Mouse (Mus musculus) olfactory bulb, adult 2 months (tissue): Measurements from ENCODE around the gene Ceacam10. TPM values are rescaled to one million over a fixed set of nuclear protein-coding genes. Genes with fewer than 3 reads are reported as not detected.

Experiments used
- H3K27ac ChIP-seq: fragments of 200-500 bp; 2 replicates; pipeline ENCODE4 v1.5.1; 2012; ENCODE audit warnings: low read depth, low read length; ENCODE audit not compliant: insufficient read depth
- H3K4me1 ChIP-seq: fragments of 200-500 bp; 2 replicates; pipeline ENCODE4 v1.6.1; 2012; ENCODE audit warnings: low read length; ENCODE audit not compliant: control insufficient read depth, insufficient read depth
- H3K4me3 ChIP-seq: fragments of 200-500 bp; 2 replicates; pipeline ENCODE4 v1.5.1; 2012; ENCODE audit warnings: mild to moderate bottlenecking, low read depth, low read length, moderate library complexity; ENCODE audit not compliant: insufficient read depth
- CTCF ChIP-seq: fragments of 200-500 bp; IDR thresholded peaks from 2 replicates; pipeline ENCODE4 v1.5.1; 2012; ENCODE audit warnings: low read depth, mild to moderate bottlenecking, low read length, moderate library complexity; ENCODE audit not compliant: insufficient read depth
- POLR2A ChIP-seq: fragments of 200-500 bp; IDR thresholded peaks from 2 replicates; pipeline ENCODE4 v1.6.1; 2012; ENCODE audit warnings: mild to moderate bottlenecking, low read depth, low read length, moderate library complexity; ENCODE audit not compliant: insufficient read depth
- WGBS: fragments of 180-500 bp; shearing (Covaris S2); methylation state at CpG from one replicate; pipeline ENCODE4 v1.1.7; 2018; 5-methylcytosine and 5-hydroxymethylcytosine counted together
- polyA plus RNA-seq: library from polyadenylated mRNA; stranded (reverse); fragments of >200 nt; gene quantifications from 2 replicates; pipeline ENCODE4 v1.2.4, GENCODE M21; 2012; ENCODE audit warnings: low replicate concordance; ENCODE audit not compliant: missing spikeins, insufficient read depth, insufficient read length

The Ceacam10 gene
- polyA plus RNA-seq, 1 experiment: not detected

DNA sequence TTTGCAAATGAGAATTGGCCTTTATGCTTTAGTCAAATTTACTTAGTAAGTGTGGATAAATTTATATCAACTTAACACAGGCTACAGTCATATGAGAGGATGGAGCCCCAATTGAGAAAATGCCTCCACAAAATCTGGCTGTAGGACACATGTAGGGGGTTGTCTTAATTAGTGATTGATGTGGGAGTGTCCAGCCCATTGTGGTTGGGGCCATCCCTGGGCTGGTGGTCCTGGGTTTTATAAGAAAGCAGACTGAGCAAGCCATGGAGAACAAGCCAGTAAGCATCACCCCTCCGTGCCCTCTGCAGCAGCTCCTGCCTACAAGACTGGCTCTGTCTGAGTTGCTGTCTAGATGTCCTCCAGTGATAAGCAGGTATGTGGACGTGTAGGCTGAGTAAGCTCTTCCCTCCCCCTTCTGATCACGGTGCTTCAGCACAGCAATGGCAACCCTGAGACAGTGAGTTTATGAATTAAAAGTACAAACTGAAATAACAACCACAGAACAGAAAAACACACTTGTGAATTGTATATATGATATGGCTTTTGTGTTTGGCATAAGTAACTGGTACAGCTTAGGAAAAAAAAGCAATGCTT lies 3.0 kb upstream of the Ceacam10 start:
- 38% methylated on average over 3 of the region's 3 CpGs for WGBS
- H3K4me1 ChIP-seq: no peaks in the 10 kb centered on the region; the same call in 1 of the 2 replicates
- no peak for TF ChIP-seq POLR2A
- no peak for TF ChIP-seq CTCF
- H3K27ac ChIP-seq: no peak overlapping the region
- no peak overlapping the region for H3K4me3 ChIP-seq

DNA sequence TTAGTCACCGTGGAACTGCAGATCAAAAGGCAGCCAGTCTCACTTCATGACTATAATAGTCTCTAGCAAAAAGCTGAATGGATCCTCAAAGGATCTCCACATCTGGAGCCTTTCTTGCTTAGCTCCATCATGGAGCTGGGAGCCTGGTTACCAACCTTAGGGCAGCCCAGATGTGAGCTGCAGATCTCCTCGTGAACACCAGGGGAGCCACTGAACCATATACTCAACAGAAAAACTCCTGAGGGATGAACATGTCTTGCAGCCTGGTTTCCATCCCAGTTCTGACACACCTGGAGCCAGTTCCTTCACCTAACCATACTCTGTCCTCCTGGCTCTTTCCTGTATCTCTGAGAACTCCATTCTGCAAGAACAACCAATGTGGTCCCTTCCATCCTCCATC lies 861 bp upstream of the Ceacam10 start:
- TF ChIP-seq CTCF (no peak), POLR2A (no peak)
- Histone ChIP-seq H3K4me3 (no peak overlapping the region), H3K4me1 (no peaks in the 10 kb centered on the region; the same call in 1 of the 2 replicates), H3K27ac (no peak overlapping the region)
- WGBS: 72% methylated on average over 2 of the region's 2 CpGs

DNA sequence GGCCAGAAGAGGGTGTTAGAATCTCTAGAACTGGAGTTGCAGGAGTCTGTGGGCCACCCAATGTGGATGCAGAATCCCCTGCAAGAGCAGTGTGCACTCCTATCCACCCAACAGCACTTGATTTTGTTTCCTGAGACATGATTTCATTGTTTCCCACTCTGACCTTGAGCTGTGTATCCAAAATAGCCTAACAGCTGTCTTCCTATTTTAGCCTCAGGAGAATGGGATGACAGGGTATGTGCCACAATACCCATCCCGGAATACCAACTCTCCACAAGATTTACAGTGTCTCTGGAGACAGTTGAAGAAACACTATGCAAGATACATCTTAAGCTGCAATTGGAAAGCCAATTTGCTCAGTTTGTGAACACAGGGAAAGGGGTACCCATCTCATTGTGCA lies 20.9 kb downstream of the Ceacam10 start:
- TF ChIP-seq POLR2A (no peak), CTCF (no peak)
- Histone ChIP-seq H3K4me1 (no peaks in the 10 kb centered on the region), H3K27ac (no peak overlapping the region), H3K4me3 (no peak overlapping the region)
- 66% methylated on average over 1 of the region's 1 CpGs for WGBS

DNA sequence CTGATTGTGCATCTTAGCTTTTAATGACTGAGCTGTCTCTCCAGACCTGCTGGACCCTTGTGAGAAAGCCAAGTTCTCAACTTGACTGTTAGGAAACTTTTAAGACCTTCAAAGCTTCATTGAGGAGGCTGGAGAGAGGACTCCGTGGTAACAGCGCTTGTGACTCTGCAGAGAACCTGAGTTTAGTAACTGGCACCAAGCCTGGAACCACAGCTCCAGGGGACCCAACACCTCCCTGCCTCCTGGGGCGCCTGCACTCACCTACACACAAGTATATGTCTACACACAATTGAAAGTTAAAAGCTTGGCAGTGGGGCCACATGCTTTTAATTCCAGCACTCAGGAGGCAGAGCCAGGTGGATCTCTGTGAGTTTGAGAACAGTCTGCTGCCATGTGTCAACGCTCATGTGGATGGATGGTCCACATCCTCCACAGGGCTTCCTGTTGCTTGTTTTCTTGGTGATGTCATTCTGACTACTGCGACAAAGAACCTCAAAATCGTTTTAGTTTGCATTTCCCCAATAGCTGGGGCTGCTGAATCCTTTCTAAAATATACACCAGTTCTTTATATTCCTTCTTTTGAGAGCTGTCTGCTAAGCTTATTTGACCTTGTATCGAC lies 25.3 kb downstream of the Ceacam10 start:
- 73% methylated on average over 7 of the region's 7 CpGs for WGBS
- Histone ChIP-seq H3K4me3 (no peak overlapping the region), H3K27ac (no peak overlapping the region), H3K4me1 (no peaks in the 10 kb centered on the region)
- TF ChIP-seq POLR2A: no peak
- no peak for TF ChIP-seq CTCF

DNA sequence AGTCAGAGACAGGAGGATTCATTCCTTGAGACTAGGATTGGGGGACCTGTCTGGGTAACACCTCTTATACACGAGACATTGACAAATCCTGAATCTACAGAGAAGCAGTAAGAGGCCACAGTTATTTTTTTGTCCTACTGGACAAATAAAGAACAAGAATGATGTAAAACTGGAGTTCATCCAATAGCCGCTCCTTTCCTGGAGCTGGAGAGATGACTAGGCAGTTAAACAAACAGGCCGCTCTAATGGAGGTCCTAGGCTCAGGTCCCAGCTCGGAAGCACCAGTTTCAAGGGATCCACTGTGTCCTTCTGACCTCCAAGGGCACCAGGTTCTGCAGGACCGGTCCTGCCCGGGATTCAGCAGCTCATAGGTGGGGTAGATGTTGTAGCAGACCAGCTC lies 27.8 kb downstream of the Ceacam10 start:
- TF ChIP-seq POLR2A: no peak
- TF ChIP-seq CTCF: no peak
- no peaks in the 10 kb centered on the region for H3K4me1 ChIP-seq
- no peak overlapping the region for H3K27ac ChIP-seq
- H3K4me3 ChIP-seq: no peak overlapping the region
- 49% methylated on average over 6 of the region's 6 CpGs for WGBS

DNA sequence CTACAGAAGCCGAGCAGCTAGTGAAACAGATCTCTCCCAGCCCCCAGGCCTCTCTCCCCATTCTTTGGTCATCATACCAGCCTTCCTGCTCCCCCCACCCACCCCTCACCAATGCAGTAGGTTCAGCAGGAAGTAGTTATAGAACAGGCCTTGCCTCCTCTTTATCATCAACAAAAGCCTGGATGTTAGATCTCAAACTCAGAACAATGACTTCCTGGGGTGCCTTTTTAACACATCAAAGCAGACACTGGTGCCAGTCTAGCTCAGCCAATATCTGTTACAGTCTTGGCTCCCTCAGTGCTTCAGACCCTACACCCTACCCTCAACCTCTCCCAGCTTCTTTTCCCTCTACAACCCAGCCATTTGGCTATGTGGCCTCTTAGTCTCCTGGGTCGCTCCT lies 32.0 kb downstream of the Ceacam10 start:
- H3K4me3 ChIP-seq: no peak overlapping the region
- H3K27ac ChIP-seq: no peak overlapping the region
- TF ChIP-seq CTCF: no peak
- no peak for TF ChIP-seq POLR2A
- H3K4me1 ChIP-seq: no peaks in the 10 kb centered on the region
- 81% methylated on average over 2 of the region's 2 CpGs for WGBS

DNA sequence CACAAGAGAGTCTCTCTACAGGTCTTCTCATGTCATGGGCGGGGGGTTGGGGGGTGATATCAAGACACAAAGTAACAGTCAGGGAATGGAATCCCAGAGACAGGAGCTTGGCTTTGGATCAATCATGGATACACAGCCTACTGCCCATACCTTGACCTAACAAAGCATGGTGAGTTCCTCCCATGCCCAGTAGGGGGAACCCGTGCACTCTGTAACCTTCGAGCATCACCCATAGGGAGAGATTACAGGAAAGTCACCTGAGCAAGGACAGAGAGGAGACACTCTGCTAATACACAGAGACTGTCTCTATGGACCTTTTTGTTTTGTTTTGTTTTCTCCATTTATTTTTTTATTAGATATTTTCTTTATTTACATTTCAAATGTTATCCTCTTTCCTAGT lies 40.5 kb downstream of the Ceacam10 start:
- 1% methylated on average over 3 of the region's 3 CpGs for WGBS
- H3K4me1 ChIP-seq: no peaks in the 10 kb centered on the region
- no peak for TF ChIP-seq CTCF
- no peak for TF ChIP-seq POLR2A
- no peak overlapping the region for H3K27ac ChIP-seq
- H3K4me3 ChIP-seq: no peak overlapping the region

DNA sequence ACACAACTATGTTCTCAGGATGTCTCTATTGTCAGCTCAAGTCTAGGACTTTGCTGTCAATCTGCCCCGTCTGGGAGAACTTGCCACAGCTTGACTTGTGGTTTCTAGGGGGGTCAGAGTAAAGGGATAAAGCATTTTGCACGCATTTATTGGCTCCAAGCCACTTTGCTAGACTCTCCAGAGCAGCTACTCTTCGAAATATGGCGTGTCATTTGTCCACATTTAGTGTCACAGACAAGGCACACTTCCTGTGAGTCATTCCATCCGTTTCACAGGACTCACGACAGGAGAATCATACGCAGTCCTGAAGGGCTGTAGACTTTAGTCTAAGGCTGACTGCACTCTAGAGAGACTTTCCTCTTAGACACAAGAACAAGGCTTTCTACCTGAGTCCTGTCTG lies 47.4 kb downstream of the Ceacam10 start:
- H3K4me1 ChIP-seq: no peaks in the 10 kb centered on the region
- no peak overlapping the region for H3K4me3 ChIP-seq
- no peak for TF ChIP-seq POLR2A
- TF ChIP-seq CTCF: no peak
- 75% methylated on average over 7 of the region's 7 CpGs for WGBS
- H3K27ac ChIP-seq: no peak overlapping the region

DNA sequence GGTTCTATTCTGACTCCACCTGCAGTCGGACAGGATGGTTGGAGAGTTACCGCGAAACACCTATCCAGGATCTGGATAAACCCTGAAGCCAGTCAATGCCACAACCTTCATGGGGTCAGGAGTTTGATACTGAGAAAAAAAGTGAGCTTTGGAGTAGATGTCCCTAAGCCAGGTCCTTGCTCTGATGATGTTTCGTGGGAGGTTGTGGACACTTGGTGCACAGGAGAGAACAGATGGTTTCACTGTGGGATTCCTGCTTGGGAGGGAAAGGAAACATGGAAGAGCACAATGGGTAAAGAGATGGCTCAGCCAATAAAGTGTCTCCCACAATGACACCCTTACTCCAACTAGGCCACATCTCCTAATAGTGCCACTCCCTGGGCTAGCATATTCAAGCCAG lies 50.2 kb downstream of the Ceacam10 start:
- Histone ChIP-seq H3K4me1 (no peaks in the 10 kb centered on the region), H3K4me3 (no peak overlapping the region), H3K27ac (no peak overlapping the region)
- 89% methylated on average over 4 of the region's 4 CpGs for WGBS
- no peak for TF ChIP-seq CTCF
- TF ChIP-seq POLR2A: no peak

Other genes starting within 250 kb of the Ceacam10 start
- gene Irgq, start 246.5 kb upstream of the Ceacam10 start, polyA plus RNA-seq: not detected in 2 replicates
- not detected in 2 replicates for gene Pinlyp, start 231.1 kb upstream of the Ceacam10 start, polyA plus RNA-seq
- gene Xrcc1, start 230.9 kb upstream of the Ceacam10 start, polyA plus RNA-seq: not detected in 2 replicates
- gene Ethe1, start 189.7 kb upstream of the Ceacam10 start, polyA plus RNA-seq: not detected in 2 replicates
- gene Zfp575, start 189.6 kb upstream of the Ceacam10 start, polyA plus RNA-seq: not detected in 2 replicates
- gene Phldb3, start 166.4 kb upstream of the Ceacam10 start, polyA plus RNA-seq: not detected in 2 replicates
- gene Lypd3, start 140.7 kb upstream of the Ceacam10 start, polyA plus RNA-seq: not detected in 2 replicates
- gene Tex101, start 100.5 kb upstream of the Ceacam10 start, polyA plus RNA-seq: not detected in 2 replicates
- not detected in 2 replicates for gene BC049730, start 68.0 kb upstream of the Ceacam10 start, polyA plus RNA-seq
- not detected in 2 replicates for gene Gm4763, start 50.3 kb upstream of the Ceacam10 start, polyA plus RNA-seq
- not detected in 2 replicates for gene Cd177, start 16.9 kb upstream of the Ceacam10 start, polyA plus RNA-seq
- gene Gm9844, start 85.0 kb downstream of the Ceacam10 start, polyA plus RNA-seq: not detected in 2 replicates
- not detected in 2 replicates for gene Lypd4, start 92.7 kb downstream of the Ceacam10 start, polyA plus RNA-seq
- not detected in 2 replicates for gene Dmrtc2, start 92.9 kb downstream of the Ceacam10 start, polyA plus RNA-seq
- gene Rps19, start 107.2 kb downstream of the Ceacam10 start, polyA plus RNA-seq: 1,132 TPM in 1 of 2 replicates, not detected in the other
- gene Cd79a, start 120.2 kb downstream of the Ceacam10 start, polyA plus RNA-seq: not detected in 2 replicates
- gene Arhgef1, start 125.7 kb downstream of the Ceacam10 start, polyA plus RNA-seq: 291 and 636 TPM in 2 replicates
- gene Gm4881, start 167.3 kb downstream of the Ceacam10 start, polyA plus RNA-seq: not detected in 2 replicates
- gene Rabac1, start 195.5 kb downstream of the Ceacam10 start, polyA plus RNA-seq: not detected in 2 replicates
- gene Atp1a3, start 228.8 kb downstream of the Ceacam10 start, polyA plus RNA-seq: 361 and 745 TPM in 2 replicates